Mouse (Mus musculus) kidney, adult 8-10 months (tissue): ENCODE measurements at regions not wholly inside any gene's neighbourhood (a gene's known extent, or its start where the extent isn't known, plus 50 kb on each side); places are given as distances from the start of the nearest gene placed in this dataset.
"Not testable (repeated sequence)": the region's sequence is repeated elsewhere in the genome, so short reads cannot be mapped to it uniquely, and the experiment has no call there.

ENCODE experiments used
- DNase-seq, 2 experiments: peaks; one replicate each; pipeline ENCODE4 v3.0.0; 2022

DNA sequence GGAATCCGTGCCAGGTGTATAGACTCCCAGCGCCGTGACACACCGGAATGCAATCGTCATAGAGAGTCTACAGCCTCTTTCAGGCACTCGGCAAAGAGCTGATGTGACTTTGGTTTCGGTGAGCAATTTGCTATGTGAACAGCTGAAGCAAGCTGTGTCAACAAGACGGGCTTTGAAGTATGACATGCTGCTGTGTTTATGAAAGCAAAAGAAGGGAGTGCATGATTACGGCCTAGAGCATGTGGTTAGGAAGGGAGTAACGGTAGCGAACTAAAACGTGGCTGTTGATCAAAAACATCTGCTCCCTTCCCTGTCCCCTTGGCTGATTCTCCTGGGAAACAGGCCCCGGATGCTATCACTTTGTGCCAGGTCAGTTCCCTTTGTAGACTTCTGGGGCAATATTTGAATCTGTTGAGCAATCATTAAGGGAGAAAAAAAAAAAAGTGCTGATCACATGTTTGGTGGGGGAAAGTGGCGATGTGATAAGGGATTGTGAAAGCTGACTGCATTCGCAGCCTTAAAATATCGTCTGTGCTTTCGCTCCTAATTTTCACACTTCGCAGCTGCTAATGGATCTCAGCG lies 764.3 kb downstream of the Robo2 start:
- peak; percentile 8 to 18 for DNase-seq

DNA sequence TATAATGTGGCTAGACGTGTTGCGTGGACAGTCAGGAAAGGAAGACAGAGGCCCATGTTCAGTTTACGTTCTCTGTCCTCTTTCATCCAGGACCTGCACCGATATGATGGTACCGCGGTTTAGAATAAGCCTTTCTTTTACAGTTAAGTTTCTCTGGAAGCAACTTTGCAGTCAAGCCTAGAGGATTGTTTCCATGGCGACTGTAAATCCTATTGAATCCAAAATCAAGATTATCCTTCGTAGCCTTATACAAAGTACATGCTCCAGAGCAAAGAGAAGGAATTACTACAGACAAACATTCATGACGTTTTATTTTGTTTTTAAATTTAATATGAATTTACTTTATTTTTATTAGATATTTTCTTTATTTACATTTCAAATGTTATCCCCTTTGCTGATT lies 798.6 kb downstream of the Robo2 start:
- no peak for DNase-seq

DNA sequence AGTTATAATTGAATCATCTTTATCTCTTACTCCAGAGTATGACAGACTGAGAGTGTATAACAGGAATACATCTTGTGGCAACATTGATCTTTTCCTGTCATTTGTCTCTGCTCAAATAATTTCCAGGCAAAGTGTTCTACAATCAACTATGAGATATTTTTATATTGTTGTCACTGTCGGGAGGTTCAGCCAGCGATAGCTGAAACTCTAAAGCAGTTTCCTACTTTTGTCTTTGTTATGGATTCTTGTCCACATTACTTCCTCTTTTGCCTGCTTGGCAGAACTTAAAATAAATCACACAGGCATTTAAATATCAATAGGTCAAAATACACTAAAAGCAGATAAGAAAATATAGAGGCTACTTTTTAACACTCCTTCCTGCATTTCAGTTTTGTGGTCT lies 820.2 kb downstream of the Robo2 start:
- no peak for DNase-seq

DNA sequence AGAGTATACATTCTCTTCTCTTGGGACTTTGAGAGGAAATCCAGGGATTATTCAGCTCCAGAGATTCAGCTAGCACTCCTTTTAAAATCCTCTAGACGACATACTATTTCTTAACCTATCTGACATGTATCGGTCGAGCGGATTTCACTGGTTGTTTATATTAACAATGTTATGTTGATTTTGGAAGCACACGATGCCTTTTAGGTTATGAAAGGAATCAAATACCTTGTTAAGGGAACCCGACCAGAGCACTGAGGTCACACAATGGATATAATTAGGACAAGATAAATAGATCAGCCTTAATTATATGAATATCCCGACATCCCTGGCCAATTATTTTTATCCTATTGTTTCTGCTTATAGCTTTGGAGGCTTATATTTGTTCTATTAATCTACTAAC lies 850.4 kb downstream of the Robo2 start:
- no peak for DNase-seq

DNA sequence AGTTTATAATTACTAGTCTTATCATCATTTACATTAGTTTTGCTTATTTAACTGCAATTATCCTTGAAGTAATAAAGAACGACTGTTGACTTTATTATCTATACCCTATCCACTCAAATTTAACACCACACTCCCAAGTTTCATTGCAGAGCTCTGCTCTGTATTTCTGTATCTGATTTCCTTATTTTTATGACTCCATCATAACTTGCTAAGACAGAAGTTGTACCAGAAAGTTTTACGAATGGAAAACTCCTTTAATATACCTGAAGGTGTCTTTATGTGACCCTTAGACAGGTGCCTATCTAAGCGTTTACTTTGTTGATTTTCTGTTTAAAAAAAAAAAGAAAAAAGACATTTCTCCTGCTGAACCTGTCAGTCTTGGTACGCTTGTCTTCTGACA lies 854.7 kb downstream of the Robo2 start:
- no peak for DNase-seq

- no peak for DNase-seq
Measured at GRCm38 (mm10) chr16:73543651-73544050, 868.0 kb downstream of the Robo2 start.

- no peak for DNase-seq
Measured at GRCm38 (mm10) chr16:73538040-73538439, 873.6 kb downstream of the Robo2 start.

GRCm38 (mm10) chr16:73537541-73537940 lies 874.1 kb downstream of the Robo2 start:
- no peak for DNase-seq

DNA sequence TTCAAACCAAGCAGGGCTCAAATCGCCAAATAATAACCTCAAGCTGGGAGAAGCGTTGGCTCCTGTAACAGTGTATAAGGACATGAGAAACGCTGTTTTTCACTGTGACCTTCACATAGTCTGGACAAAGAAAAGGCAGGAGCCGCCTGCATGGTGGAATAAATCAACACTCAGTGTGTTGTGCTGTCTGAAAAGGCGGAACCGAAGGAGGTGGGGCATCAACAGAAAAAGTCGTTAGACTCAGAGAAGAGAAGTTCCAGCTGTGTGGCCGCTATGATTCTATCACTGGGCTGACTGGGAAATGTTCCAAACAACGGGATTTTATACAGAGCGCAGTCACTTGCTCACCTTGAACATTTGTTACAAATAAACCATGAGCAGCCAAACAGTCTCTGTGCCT lies 881.4 kb downstream of the Robo2 start:
- DNase-seq = no peak

GRCm38 (mm10) chr16:73522931-73523330 lies 888.7 kb downstream of the Robo2 start:
- not testable (repeated sequence) for DNase-seq

- no peak for DNase-seq
Measured at GRCm38 (mm10) chr16:73504759-73505158, 906.9 kb downstream of the Robo2 start.

DNA sequence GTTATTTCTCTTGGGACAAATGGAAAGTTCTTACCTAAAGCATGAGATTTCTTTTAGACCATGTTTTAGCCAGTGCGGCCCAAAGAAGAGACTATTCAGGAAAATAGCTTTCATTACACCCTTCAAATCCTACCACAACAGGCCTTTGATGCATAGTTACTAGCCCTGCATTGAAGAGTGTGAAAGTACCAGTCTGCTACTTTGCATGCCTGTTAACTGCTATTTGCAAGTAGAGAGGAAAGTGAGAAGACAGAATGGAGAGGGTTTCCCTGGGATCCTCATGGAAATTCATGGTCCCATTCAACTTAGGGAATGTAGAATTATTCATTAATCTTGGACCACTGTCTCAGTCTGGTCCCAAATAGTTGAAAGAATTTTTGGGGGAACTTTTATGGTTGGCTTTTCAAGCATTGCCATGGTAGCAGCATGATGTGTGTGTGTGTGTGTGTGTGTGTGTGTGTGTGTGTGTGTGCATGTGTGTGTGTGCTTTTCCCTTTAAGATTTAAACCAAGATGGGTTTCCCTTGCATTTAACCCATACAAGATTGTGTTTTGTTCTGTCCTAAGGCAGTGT lies 912.9 kb downstream of the Robo2 start:
- no peak for DNase-seq

DNA sequence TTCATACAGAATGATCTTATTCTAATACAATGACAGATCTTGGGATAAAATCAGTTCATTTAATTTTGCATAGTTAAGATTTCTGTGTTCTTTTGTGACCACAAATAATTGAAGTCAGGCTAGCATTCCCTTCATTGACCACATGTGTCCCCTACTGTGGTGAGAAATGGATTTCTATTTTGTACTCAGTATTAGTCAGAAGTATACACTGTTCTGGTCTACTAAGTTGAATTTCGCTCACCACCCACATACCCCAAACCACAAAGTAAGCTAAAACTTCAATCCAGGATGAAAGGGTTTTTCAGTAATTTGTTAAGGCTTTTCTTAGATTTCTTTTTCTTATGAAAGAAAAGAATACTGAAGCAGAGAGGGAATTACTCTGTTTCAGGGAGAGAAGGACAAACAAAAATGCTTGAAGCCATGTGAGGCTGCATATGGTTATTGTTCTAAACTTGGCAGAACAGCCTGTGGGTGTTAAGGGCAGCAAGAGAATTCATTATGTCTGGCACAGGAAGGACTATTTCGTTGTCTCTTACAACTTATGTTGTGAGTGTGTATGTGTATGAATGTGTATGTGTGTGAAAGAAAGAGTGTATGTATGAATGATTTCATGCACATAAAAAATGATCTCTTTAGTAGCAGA lies 928.3 kb downstream of the Robo2 start:
- DNase-seq = no peak

DNA sequence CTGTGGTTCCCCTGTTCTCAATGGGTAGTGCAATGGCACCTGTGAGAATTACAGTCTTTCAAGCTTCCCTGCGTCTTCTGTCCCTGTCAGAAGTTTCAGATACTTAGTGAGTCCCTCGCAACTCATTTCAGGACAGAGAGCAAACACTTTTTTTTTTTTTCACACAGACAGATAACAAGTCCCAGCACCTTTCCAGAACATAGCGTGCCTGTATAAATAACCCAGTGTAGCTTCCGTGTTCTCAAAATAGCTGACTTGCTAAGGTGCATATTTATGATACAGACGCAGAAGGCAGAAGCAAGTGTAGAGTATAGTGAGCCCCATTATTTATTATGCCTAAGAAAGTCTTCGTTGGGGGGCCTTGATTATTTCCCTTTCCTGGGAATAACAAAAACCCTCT lies 929.4 kb downstream of the Robo2 start:
- DNase-seq = no peak

- no peak for DNase-seq
Measured at GRCm38 (mm10) chr16:73473502-73473901, 938.1 kb downstream of the Robo2 start.

DNA sequence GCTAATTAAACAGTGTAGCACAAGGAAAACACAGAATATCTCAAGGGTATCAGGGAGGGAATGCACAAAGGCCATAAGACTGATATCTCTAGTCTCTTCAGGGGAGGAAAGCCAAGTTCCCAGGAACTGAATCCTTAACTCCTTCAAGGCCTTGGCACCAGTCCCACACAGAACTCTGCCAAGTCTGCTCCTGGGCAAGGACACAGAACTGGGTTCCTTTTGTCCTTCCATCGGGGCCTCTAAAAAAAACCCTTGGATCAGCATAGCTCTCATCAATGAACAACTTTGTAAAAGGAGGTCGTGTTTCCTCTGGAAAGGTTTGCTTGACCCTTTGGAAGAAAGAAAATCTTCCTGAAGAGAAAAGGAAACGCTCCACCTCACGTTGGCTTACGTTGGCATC lies 940.1 kb downstream of the Robo2 start:
- peak in 1 of 2 experiments; percentile 66 for DNase-seq

- DNase-seq = no peak
Measured at GRCm38 (mm10) chr16:73470535-73470934, 941.1 kb downstream of the Robo2 start.

DNA sequence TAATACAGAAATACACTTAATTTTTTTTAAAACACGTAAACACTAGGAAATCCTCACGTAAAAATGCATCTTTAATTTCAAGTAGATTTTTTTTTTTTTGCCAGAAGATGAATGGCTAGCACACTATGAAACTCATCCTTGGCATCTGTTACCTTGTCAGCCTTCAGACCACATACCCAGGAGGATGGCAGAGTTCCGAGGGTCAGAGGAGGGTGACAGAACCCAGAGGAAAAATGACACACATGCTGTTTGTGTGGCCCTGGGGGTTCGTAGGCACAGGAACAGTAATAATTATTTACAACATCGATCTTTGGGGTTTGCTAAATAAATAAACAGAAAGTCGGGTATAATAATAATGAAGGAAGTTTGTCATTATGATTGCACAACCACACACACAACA lies 945.3 kb downstream of the Robo2 start:
- DNase-seq = no peak

GRCm38 (mm10) chr16:73462516-73462915 lies 949.1 kb downstream of the Robo2 start:
- DNase-seq = no peak

- no peak for DNase-seq
Measured at GRCm38 (mm10) chr16:73450634-73451245, 960.9 kb downstream of the Robo2 start.

- no peak for DNase-seq
Measured at GRCm38 (mm10) chr16:73449836-73450235, 961.8 kb downstream of the Robo2 start.

DNA sequence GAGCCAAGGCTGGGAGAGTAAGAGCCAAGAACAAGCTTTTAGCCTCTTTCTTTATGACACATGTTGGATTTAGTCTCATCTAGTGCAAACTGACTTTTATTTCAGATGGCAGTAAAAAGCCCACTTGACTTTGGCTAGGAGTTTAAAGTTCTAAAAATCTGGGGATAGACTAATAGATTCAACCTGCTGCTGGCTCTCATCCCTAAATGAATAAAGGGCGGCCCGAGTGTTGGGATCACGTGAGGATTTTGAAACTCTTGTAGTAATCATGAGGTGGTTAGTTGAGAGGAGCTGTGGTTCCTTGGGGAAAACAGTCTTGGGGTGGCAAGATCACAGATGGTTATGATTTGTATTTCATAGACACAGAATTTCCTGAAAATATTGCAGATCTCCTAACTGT lies 975.9 kb downstream of the Robo2 start:
- DNase-seq = no peak

- DNase-seq = no peak
Measured at GRCm38 (mm10) chr16:73424851-73425250, 986.8 kb downstream of the Robo2 start.

DNA sequence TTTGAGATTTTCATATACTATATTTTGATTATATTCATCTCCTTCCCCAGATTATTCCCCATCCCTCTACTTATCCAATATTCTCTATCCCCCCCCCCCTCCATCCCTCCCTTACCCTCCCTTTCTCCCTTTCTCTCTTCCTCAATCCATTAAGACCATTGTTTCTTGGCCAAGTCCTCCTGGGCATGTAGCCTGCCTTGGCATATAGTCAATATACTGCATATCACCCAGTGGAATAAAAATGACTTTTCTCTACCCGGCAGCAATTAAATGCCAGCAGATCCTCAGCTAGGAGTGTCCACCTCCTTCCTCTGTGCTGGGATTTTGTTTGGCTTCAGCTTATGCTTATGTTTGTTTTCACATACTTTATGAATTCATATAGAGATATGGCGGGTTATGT lies 987.3 kb downstream of the Robo2 start:
- DNase-seq = no peak
